In genomic region chr4:44542101-44542500, GRCm38 (mm10) we compare ENCODE assay signal across 23 mouse cellular contexts.
"Had no signal": no experiment of that assay in that cellular context is flagged by ENCODE, and none has a peak within 500 bp of the region (broad histone marks: within the 10 kb centered on the region; RNA-seq: fewer than 3 reads in every experiment).

No protein-coding gene starts in this region.

- H3K36me3 ChIP-seq: heart, embryonic 13.5 days; heart, embryonic 15.5 days; hindbrain, embryonic 13.5 days; hindbrain, embryonic 15.5 days; intestine, embryonic 15.5 days; limb, embryonic 13.5 days; limb, embryonic 15.5 days; liver, embryonic 12.5 days had no signal

- ATAC-seq: hindbrain, postnatal 0 days; intestine, embryonic 15.5 days; intestine, postnatal 0 days; liver, embryonic 12.5 days had no signal

- DNase-seq: gastrocnemius, postnatal 14 days; gastrocnemius, postnatal 36 days; heart, adult 11 months; heart, adult 2 months; heart, postnatal 14 days; heart, postnatal 36 days; kidney, adult 18-20 months; kidney, adult 8-10 months; kidney, postnatal 10 days; kidney, postnatal 36 days; layer of hippocampus, adult 9-11 months; layer of hippocampus, postnatal 36 days; left cerebral cortex, postnatal 4 days had no signal

- H3K27me3 ChIP-seq: hindbrain, embryonic 15.5 days had no signal
